Mouse (Mus musculus): ENCODE results near the gene F3. TPM values are rescaled to one million over a fixed set of nuclear protein-coding genes. Genes with fewer than 3 reads are reported as not detected.

F3 gene
- polyA plus RNA-seq, 1 experiment from 2014 or later, result 8.9 TPM

- H3K9me3 ChIP-seq (replicated peaks; ENCODE audit: control insufficient read depth, low read length), result no peaks in the 10 kb centered on the region
- no peak overlapping the region for H3K9ac ChIP-seq (ENCODE audit: low read length)
- no peak overlapping the region for H3K4me2 ChIP-seq (ENCODE audit: low read depth, low read length)
- no peak overlapping the region for H3K4me3 ChIP-seq (ENCODE audit: low read length)
- no peaks in the 10 kb centered on the region for H3K27me3 ChIP-seq (ENCODE audit: control insufficient read depth, insufficient read depth, low read length)
- ATAC-seq (replicated peaks; ENCODE audit: extremely low read depth, insufficient read depth, low FRiP score), result no peak; the same call in 1 of the 2 replicates
- WGBS, result 57% methylated on average over 7 of the region's 7 CpGs
- H3K4me1 ChIP-seq (ENCODE audit: control insufficient read depth, insufficient read depth, low read length), result no peaks in the 10 kb centered on the region
- no peak overlapping the region for H3K27ac ChIP-seq (ENCODE audit: low read length)
- peaks cover 15% of the 10 kb centered on the region for H3K36me3 ChIP-seq (ENCODE audit: control insufficient read depth, insufficient read depth)
These were observed 54.6 kb downstream of the F3 start for GRCm38 (mm10) chr3:121777943-121778342.

GRCm38 (mm10) chr3:121783020-121783419 is 59.7 kb downstream of the F3 start:
- no peak for ATAC-seq (replicated peaks; ENCODE audit: extremely low read depth, insufficient read depth, low FRiP score)
- H3K4me3 ChIP-seq (ENCODE audit: low read length), result no peak overlapping the region
- no peak overlapping the region for H3K4me2 ChIP-seq (ENCODE audit: low read depth, low read length)
- no peaks in the 10 kb centered on the region for H3K9me3 ChIP-seq (replicated peaks; ENCODE audit: control insufficient read depth, low read length)
- peaks cover 6% of the 10 kb centered on the region; the same call in 1 of the 2 replicates for H3K36me3 ChIP-seq (ENCODE audit: control insufficient read depth, insufficient read depth)
- H3K27ac ChIP-seq (ENCODE audit: low read length), result no peak overlapping the region
- WGBS, result 62% methylated on average over 6 of the region's 6 CpGs
- no peaks in the 10 kb centered on the region for H3K27me3 ChIP-seq (ENCODE audit: control insufficient read depth, insufficient read depth, low read length)
- H3K9ac ChIP-seq (ENCODE audit: low read length), result no peak overlapping the region
- H3K4me1 ChIP-seq (ENCODE audit: control insufficient read depth, insufficient read depth, low read length), result no peaks in the 10 kb centered on the region

Other genes starting within 250 kb of the F3 start
- 1.2 and 2.5 TPM in 2 replicates for gene Slc44a3, start 191.1 kb upstream of the F3 start, polyA plus RNA-seq (2015; fragmentation: Nextera tagmentation; extraction: Ambion mirVana)
- gene 4930432M17Rik, start 52.8 kb upstream of the F3 start, polyA plus RNA-seq (2015; fragmentation: Nextera tagmentation; extraction: Ambion mirVana), result not detected in 2 replicates
- 48.2 and 49.8 TPM in 2 replicates for gene Abcd3, start 91.8 kb downstream of the F3 start, polyA plus RNA-seq (2015; fragmentation: Nextera tagmentation; extraction: Ambion mirVana)
- 48.3 and 48.5 TPM in 2 replicates for gene Arhgap29, start 229.0 kb downstream of the F3 start, polyA plus RNA-seq (2015; fragmentation: Nextera tagmentation; extraction: Ambion mirVana)